Mouse (Mus musculus) G1E (cell line): ENCODE results near the gene Helz.

Experiments used
- CTCF ChIP-seq: IDR thresholded peaks from 2 replicates; pipeline ENCODE4 v1.5.1; 2012; ENCODE audit warnings: low read depth, low read length, inconsistent platforms, mixed read lengths
- GATA1 ChIP-seq: IDR thresholded peaks from 2 replicates; pipeline ENCODE4 v1.6.1; 2012; ENCODE audit warnings: borderline replicate concordance, low read length, inconsistent platforms, mixed read lengths

DNA sequence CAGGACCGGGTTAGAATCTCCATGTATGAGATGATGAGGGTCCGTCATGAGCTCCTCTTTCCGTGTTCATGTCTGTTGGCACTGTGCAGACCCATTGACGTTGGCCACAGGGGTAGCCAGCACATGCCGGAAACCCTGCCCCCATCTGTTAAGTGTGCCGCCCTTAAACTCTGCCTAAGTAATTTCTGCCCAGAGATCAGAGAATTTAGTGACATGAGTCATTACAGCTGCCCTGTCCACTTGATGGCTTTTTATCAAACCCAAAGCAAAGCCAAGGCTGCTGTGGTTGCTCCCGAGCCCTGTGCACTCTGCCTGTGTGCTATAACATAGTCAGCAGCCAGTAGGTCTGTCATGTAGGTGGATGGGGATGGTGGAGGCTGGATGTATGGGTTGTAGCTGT lies 83.4 kb downstream of the Helz start:
- TF ChIP-seq CTCF, result no peak
- TF ChIP-seq GATA1, result no peak
